Mouse (Mus musculus) left cerebral cortex, postnatal 14 days (tissue): ENCODE measurements around the gene Kcnq5. TPM values are rescaled to one million over a fixed set of nuclear protein-coding genes. Genes with fewer than 3 reads are reported as not detected.
"Not testable (repeated sequence)": the region's sequence is repeated elsewhere in the genome, so short reads cannot be mapped to it uniquely, and the experiment has no call there.

ENCODE experiments used
- DNase-seq, 2 experiments: peaks; one replicate each; pipeline ENCODE4 v3.0.0; 2021 to 2022; ENCODE audit warnings: low spot score in 2 of 2, mixed read lengths in 1 of 2
- intact Hi-C: fragments of 180-260 bp; cut with DNase I; formaldehyde crosslinking; loops from one replicate; pipeline ENCODE4 v1.15.1; 2025
- total RNA-seq, 2 experiments: library from RNA; stranded (reverse); gene quantifications; 2 replicates each; pipeline ENCODE4 v1.2.3; 2021

Kcnq5 gene
- total RNA-seq, 2 experiments from 2014 or later = 74.6 to 85.6 TPM

- intact Hi-C loops = no loop called here
Measured at GRCm38 (mm10) chr1:21419370-21419769, 542.4 kb downstream of the Kcnq5 start.

DNA sequence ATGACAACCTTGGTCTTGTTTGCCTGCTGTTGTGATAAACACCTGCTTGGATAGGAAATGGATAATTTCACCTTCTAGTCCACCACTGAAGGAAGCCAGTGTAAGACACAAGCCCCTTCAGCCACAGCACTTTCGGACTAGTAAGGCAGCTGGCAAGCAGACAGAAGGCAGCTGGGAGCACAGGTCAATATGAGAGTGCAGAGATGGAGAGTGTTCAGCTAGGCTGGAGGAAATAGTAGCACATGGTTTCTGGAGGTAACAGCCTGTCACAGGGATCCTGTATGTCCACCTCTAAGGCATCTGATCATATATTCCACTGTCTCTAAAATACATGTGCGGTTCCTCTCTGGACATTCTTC lies 549.6 kb downstream of the Kcnq5 start:
- intact Hi-C loops = loop anchor here (5.0 kb wide), 1 partner anchor 550 kb away; the partner anchor contains the start of gene Kcnq5

More at GRCm38 (mm10) chr1:21419370-21419769, 542.4 kb downstream of the Kcnq5 start:
- DNase-seq = peak in 1 of 2 experiments; percentile 63

GRCm38 (mm10) chr1:21411331-21412196 lies 550.2 kb downstream of the Kcnq5 start:
- intact Hi-C loops = loop anchor here (2.0 to 5.0 kb wide), 2 partner anchors 551 to 857 kb away; partner anchors contain the start of gene Kcnq5
- DNase-seq = peak; percentile 76 to 91

More for the DNA sequence above, 549.6 kb downstream of the Kcnq5 start:
- DNase-seq = no peak

DNA sequence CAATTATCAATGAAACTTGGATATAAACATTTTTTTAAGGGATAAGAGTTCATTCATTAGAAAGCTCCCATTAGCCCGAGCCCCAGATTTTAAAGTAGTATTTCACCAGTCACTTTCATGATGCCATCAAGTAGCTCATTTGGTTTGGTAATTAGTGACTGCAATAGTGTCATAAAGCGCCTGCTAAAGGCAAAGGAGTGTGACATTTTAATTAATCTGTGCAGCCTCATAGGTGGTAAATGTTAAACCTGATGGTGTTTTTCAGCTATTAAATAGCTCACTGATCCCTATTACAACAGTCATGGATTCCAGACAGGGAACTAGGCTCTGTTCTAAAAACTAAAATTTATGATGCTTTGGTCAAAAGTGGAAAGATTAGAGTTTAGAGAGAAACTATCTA lies 554.5 kb downstream of the Kcnq5 start:
- no peak for DNase-seq
- intact Hi-C loops = no loop called here

DNA sequence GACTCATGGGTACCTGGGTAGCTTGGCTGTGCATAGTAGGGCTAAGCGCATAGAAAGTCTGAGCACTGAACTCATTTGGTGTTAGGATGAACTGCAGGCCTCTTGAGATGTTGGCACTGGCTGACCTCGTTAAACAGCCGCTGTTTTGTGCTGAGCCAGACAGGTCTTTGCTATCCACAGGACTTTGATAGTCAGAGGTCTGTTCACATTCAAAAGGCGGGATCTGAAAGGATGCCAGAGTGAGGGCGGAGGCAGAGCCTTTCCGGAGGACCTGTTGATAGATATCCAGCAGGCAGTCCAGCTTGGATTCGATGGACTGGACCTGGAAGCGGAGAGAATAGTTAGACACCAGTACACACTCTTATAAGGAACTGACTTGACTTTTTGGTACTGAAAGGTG lies 558.9 kb downstream of the Kcnq5 start:
- intact Hi-C loops = no loop called here
- DNase-seq = no peak

DNA sequence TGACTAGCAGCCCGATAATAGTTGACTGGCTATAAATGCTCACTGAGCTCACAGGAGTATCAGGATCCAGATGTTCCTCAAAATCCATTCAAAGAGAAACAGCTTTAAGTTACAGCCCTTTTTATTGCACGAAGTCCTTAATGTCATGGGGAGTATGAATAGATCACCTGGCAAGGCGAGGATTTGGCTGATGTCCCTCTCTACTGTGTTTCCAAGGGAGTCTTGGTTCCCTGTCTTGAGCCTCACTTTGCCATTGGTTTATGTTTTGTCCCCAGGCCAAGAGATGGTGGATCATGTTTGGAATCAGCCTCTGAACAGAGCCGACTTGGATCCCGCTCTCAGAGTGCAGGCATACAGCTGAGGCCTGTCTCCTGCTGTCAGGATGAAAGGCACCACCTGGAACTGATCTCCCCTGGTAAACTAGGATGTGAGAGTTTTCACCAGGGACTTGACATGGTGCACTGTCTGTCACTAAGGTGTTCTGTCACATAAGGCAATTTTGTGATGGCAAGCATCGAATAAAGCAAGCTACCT lies 570.5 kb downstream of the Kcnq5 start:
- intact Hi-C loops = no loop called here
- DNase-seq = no peak

DNA sequence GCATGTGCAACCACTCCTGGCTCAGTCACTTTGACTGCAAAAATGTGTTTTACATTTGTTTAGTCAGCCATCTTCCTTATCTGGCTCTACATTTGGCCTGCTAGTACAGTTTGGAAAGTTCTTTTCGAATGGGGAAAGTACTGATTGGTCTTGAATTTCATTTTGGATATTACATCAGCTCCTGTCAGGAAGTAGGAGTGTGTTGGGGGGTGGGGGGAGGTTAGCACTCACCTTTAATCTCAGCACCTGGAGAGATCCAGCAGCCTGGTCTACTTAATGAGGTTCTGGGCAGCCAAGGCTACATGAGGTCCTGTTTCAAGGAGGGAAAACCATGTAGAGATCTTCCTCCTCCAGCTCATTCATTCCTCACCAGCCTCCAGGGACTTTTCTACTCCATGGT lies 578.5 kb downstream of the Kcnq5 start, which contains the start of gene Khdc1b:
Khdc1b (plus strand) TSS at position 301 of the 400 bp plus-strand sequence.
- no peak for DNase-seq
- intact Hi-C loops = no loop called here

- DNase-seq, intact Hi-C loops: not testable (repeated sequence)
Measured at GRCm38 (mm10) chr1:21368031-21368430, 593.7 kb downstream of the Kcnq5 start, which contains the start of gene Khdc1c. Gene Khdc1c (plus strand): TSS chr1:21368331.

DNA sequence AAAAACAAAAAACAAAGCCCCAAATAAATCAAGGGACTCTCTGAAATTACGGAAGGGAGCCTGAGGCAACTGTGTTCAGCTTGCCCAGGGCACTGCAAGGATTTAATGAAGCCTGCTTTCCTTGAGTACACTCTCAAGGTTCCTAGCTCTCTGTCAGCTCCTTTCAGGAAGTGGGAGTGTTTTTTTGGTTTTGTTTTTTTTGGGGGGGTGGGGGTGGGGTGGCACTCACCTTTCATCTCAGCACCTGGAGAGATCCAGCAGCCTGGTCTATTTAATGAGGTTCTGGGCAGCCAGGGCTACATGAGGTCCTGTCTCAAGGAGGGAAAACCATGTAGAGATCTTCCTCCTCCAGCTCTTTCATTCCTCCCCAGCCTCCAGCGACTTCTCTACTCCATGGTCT lies 612.4 kb downstream of the Kcnq5 start, which contains the start of gene Khdc1a:
Khdc1a (plus strand) TSS at position 301 of the 400 bp plus-strand sequence.
- intact Hi-C loops = loop anchor here (10.0 kb wide), 1 partner anchor 415 kb away; no protein-coding TSS in a partner anchor
- DNase-seq = no peak
